Mouse (Mus musculus) liver, adult 2 months (tissue): ENCODE data around the gene Ptges3l. TPM values are rescaled to one million over a fixed set of nuclear protein-coding genes. Genes with fewer than 3 reads are reported as not detected.
A peak's percentile ranks its signal among the peaks of the same experiment; 100 is the strongest.
"Not testable (repeated sequence)": the region's sequence is repeated elsewhere in the genome, so short reads cannot be mapped to it uniquely, and the experiment has no call there.

Experiments
- DNase-seq: peaks from one replicate; pipeline ENCODE4 v3.0.0-alpha.2; 2011; ENCODE audit warnings: low read depth, low spot score; ENCODE audit errors: extremely low read depth
- H3K27ac ChIP-seq: fragments of 200-500 bp; replicated peaks from 2 replicates; pipeline ENCODE4 v1.5.1; 2012; ENCODE audit warnings: low read depth, mild to moderate bottlenecking, control low read depth, inconsistent platforms, low read length; ENCODE audit not compliant: insufficient read depth
- H3K27me3 ChIP-seq: fragments of 200-500 bp; 2 replicates; pipeline ENCODE4 v1.6.1; 2012; ENCODE audit warnings: mild to moderate bottlenecking, moderate library complexity, low read length, inconsistent platforms; ENCODE audit not compliant: control insufficient read depth, insufficient read depth
- H3K36me3 ChIP-seq: fragments of 200-500 bp; 2 replicates; pipeline ENCODE4 v1.6.1; 2012; ENCODE audit warnings: low read length, inconsistent platforms; ENCODE audit not compliant: control insufficient read depth, insufficient read depth
- H3K4me1 ChIP-seq: fragments of 200-500 bp; 2 replicates; pipeline ENCODE4 v1.6.1; 2011; ENCODE audit warnings: low read length; ENCODE audit not compliant: control insufficient read depth, insufficient read depth
- H3K4me3 ChIP-seq: fragments of 200-500 bp; 2 replicates; pipeline ENCODE4 v1.5.1; 2011; ENCODE audit warnings: low read depth, mild to moderate bottlenecking, control low read depth, low read length, moderate library complexity; ENCODE audit not compliant: insufficient read depth
- H3K79me2 ChIP-seq: fragments of 200-500 bp; 2 replicates; pipeline ENCODE4 v1.6.1; 2012; ENCODE audit warnings: inconsistent platforms, mild to moderate bottlenecking, low read length, moderate library complexity; ENCODE audit not compliant: control insufficient read depth, insufficient read depth
- H3K9ac ChIP-seq: fragments of 200-500 bp; 2 replicates; pipeline ENCODE4 v1.6.1; 2012; ENCODE audit warnings: low read depth, mild to moderate bottlenecking, control low read depth, inconsistent platforms, low read length
- CTCF ChIP-seq: fragments of 200-500 bp; IDR thresholded peaks from 2 replicates; pipeline ENCODE4 v1.5.1; 2011; ENCODE audit warnings: low read depth, low read length, control low read depth
- POLR2A ChIP-seq: fragments of 200-500 bp; IDR thresholded peaks from 2 replicates; pipeline ENCODE4 v1.6.1; 2011; ENCODE audit warnings: low read length, control low read depth; ENCODE audit not compliant: insufficient read depth; ENCODE audit errors: extremely low read depth
- WGBS: fragments of 180-500 bp; shearing (Covaris S2); methylation state at CpG from one replicate; pipeline ENCODE4 v1.1.7; 2018; 5-methylcytosine and 5-hydroxymethylcytosine counted together
- polyA plus RNA-seq: library from polyadenylated mRNA; depleted of rRNA; stranded (reverse); fragments of >200 nt; gene quantifications from 2 replicates; pipeline ENCODE4 v1.2.3, GENCODE M21; 2012; rRNA removed
- total RNA-seq: library from RNA; depleted of rRNA; stranded (reverse); fragments of >200 nt; gene quantifications from 2 replicates; pipeline ENCODE4 v1.2.3, GENCODE M21; 2014; rRNA removed

Ptges3l gene
- total and polyA plus RNA-seq, 2 experiments = 0.46 to 0.93 TPM

DNA sequence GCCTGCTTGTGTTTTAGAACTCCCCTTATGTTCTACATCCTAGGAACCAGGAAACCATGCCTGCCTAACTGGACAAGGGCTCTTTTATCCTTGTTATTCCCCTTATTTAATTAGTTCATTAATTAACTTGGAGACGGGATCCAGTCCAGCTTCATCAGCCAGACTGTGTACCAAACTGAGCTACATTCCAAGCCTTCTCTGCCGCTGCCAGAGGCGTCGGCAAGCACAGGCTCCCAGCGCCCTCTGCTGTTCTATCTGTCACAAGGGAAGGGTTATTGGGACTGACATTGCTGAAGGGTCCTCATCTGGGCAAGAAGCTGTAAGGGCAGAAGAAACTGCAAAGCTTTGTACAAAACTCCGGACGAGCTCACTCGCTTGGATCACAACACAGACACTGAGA is 30.0 kb downstream of the Ptges3l start:
- H3K4me3 ChIP-seq = no peak overlapping the region
- H3K4me1 ChIP-seq = peaks cover 10% of the 10 kb centered on the region
- no peak overlapping the region for H3K9ac ChIP-seq
- no peaks in the 10 kb centered on the region for H3K79me2 ChIP-seq
- no peaks in the 10 kb centered on the region for H3K27me3 ChIP-seq
- DNase-seq = peak; percentile 65
- no peak overlapping the region for H3K27ac ChIP-seq
- WGBS = 4% methylated on average over 8 of the region's 8 CpGs
- TF ChIP-seq CTCF = peak; percentile 97
- no peak for TF ChIP-seq POLR2A
- no peaks in the 10 kb centered on the region for H3K36me3 ChIP-seq

DNA sequence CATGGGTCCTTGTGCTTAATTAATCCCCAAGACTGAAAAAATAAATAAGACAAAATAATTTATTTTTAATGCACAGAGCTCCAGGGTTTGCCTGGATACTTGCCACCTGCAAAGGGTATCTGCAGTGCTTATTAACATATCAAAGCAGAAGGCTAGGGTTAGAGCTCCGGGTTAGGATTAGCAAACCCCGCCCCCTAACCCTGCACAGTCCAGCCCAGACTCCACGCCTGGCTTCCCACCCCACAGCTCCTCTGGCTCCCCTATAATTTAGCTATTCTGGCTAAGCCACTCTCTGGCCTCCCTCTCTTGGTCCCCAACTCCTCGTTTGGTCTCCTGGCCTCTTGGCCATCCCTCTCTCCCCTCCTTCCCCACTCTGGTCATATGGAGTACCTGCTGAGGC is 43.3 kb downstream of the Ptges3l start:
- no peaks in the 10 kb centered on the region for H3K4me1 ChIP-seq
- peaks cover 6% of the 10 kb centered on the region for H3K36me3 ChIP-seq
- no peaks in the 10 kb centered on the region for H3K79me2 ChIP-seq
- no peak overlapping the region for H3K4me3 ChIP-seq
- no peak for DNase-seq
- TF ChIP-seq POLR2A (no peak), CTCF (no peak)
- no peak overlapping the region for H3K27ac ChIP-seq
- H3K27me3 ChIP-seq = no peaks in the 10 kb centered on the region
- no peak overlapping the region for H3K9ac ChIP-seq
- WGBS = 55% methylated on average over 4 of the region's 4 CpGs

DNA sequence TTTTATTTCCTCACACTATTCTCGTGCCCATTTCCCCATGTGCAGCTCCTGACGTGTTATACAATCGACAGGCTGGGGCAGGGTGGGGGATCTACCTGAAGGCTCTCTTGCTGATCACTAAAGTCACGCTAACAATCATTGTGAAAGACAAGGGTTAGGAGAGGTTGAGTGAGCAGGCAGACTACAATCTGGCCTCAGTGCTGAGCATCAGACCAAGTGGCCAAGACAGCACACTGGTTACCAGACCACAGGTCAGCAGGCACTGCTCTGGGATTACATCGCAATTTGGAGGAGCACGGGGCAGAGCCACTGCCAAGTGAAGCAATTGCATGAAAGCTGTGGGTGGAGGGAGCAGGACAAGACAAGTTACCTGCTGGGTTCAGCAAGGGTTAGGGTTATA is 46.2 kb downstream of the Ptges3l start:
- peak; percentile 100 for DNase-seq
- Histone ChIP-seq H3K27ac (peak overlapping the region; percentile 38), H3K79me2 (no peaks in the 10 kb centered on the region)

DNA sequence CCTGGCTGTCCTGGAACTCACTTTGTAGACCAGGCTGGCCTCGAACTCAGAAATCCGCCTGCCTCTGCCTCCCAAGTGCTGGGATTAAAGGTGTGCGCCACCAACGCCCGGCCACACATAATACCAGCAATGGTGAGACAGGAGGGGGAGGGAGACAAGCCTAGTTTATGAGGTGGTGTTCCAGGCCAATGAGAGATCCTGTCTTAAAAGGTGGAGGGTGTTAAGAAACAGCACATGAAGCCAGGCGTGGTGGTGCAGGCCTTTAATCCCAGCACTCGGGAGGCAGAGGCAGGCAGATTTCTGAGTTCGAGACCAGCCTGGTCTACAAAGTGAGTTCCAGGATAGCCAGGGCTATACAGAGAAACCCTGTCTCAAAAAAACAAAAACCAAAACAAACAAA is 46.9 kb downstream of the Ptges3l start:
- WGBS = 37% methylated on average over 8 of the region's 8 CpGs
- not testable (repeated sequence) for H3K4me3 ChIP-seq, H3K27me3 ChIP-seq, H3K27ac ChIP-seq, H3K9ac ChIP-seq, H3K4me1 ChIP-seq, H3K79me2 ChIP-seq
- peak; percentile 94 for DNase-seq
- H3K36me3 ChIP-seq = peaks cover 36% of the 10 kb centered on the region

More for the DNA sequence above, 46.2 kb downstream of the Ptges3l start:
- TF ChIP-seq POLR2A (no peak), CTCF (no peak)
- WGBS = 27% methylated on average over 6 of the region's 6 CpGs
- no peak overlapping the region for H3K9ac ChIP-seq
- no peak overlapping the region for H3K4me3 ChIP-seq
- H3K36me3 ChIP-seq = peaks cover 33% of the 10 kb centered on the region
- H3K4me1 ChIP-seq = no peaks in the 10 kb centered on the region
- no peaks in the 10 kb centered on the region for H3K27me3 ChIP-seq

DNA sequence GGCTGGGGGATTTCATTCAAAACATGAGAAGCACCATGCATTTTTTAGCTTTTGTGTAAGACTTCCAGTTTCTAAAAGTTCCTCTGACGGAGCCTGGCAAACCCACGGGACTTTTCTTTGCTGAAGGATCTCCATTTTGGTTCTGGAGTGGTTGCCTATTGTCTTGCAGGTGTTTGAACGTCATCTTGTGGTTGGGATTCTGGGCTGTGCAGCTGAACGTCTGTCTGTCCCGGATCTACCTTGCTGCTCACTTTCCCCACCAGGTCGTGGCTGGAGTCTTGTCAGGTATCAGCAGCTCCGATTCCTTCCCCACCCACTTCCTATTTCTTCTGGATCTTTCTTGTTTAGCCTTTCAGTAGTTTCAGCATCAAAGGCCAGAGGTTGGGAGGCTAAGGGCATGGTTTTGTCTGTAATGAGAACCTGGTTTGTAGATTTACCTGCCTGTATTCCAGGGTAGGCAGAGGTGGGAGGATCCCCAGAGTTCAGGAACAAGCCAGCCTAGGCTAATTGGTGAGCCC is 50.7 kb downstream of the Ptges3l start:
- Histone ChIP-seq H3K4me3 (no peak overlapping the region), H3K36me3 (peaks cover 72% of the 10 kb centered on the region), H3K79me2 (no peaks in the 10 kb centered on the region), H3K4me1 (no peaks in the 10 kb centered on the region), H3K9ac (no peak overlapping the region), H3K27ac (no peak overlapping the region), H3K27me3 (no peaks in the 10 kb centered on the region)
- TF ChIP-seq CTCF (no peak), POLR2A (no peak)
- 48% methylated on average over 7 of the region's 7 CpGs for WGBS
- peak; percentile 63 for DNase-seq

DNA sequence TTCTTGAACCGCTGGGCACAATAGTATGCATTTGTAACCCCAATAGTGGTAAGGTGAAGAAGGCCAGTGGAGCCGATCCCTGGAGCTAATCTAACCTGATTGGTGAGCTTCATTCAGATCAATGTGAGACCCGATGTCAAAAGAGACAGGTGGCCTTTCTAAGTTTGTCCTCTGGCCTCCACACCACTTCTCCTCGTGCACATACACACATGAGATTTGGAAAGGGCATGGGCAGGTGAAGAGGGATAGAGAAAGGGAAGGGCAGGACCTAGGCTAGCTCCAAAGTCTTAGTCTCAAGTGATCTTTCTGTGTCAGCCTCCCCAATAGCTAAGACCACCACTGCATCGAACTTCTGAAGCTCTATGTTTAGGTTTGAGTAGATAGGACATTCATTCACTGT is 55.0 kb downstream of the Ptges3l start:
- Histone ChIP-seq H3K27ac (peak overlapping the region; percentile 55), H3K79me2 (no peaks in the 10 kb centered on the region), H3K4me3 (peak overlapping the region; percentile 62), H3K4me1 (peaks cover 4% of the 10 kb centered on the region; the same call in 1 of the 2 replicates), H3K36me3 (peaks cover 58% of the 10 kb centered on the region), H3K27me3 (no peaks in the 10 kb centered on the region), H3K9ac (peak overlapping the region; percentile 39)
- DNase-seq = peak; percentile 65
- TF ChIP-seq POLR2A (0 out of 2 replicates have a peak, but pooled peaks have one; percentile 3), CTCF (no peak)
- WGBS = 20% methylated on average over 5 of the region's 5 CpGs

Other genes starting within 250 kb of the Ptges3l start
- 0.13 TPM in 1 of 2 replicates, not detected in the other for gene Ccr10, start 249.9 kb downstream of the Ptges3l start, total RNA-seq
- 0.05 and 0.13 TPM in 2 replicates for gene Ccr10, start 249.9 kb downstream of the Ptges3l start, polyA plus RNA-seq
- 10.5 and 10.8 TPM in 2 replicates for gene Ezh1, start 198.9 kb downstream of the Ptges3l start, total RNA-seq
- gene Ezh1, start 198.9 kb downstream of the Ptges3l start, polyA plus RNA-seq = 7.5 and 9.2 TPM in 2 replicates
- 4.9 and 6.6 TPM in 2 replicates for gene Ramp2, start 179.3 kb downstream of the Ptges3l start, total RNA-seq
- gene Ramp2, start 179.3 kb downstream of the Ptges3l start, polyA plus RNA-seq = 16.4 and 22.5 TPM in 2 replicates
- gene Vps25, start 171.6 kb downstream of the Ptges3l start, total RNA-seq = 35.6 and 43.8 TPM in 2 replicates
- 109 and 122 TPM in 2 replicates for gene Vps25, start 171.6 kb downstream of the Ptges3l start, polyA plus RNA-seq
- gene Wnk4, start 164.8 kb downstream of the Ptges3l start, total RNA-seq = 0.37 and 0.40 TPM in 2 replicates
- 0.32 and 1.1 TPM in 2 replicates for gene Wnk4, start 164.8 kb downstream of the Ptges3l start, polyA plus RNA-seq
- not detected in 2 replicates for gene Cntd1, start 146.3 kb downstream of the Ptges3l start, total RNA-seq
- not detected in 2 replicates for gene Cntd1, start 146.3 kb downstream of the Ptges3l start, polyA plus RNA-seq
- gene Coa3, start 146.2 kb downstream of the Ptges3l start, total RNA-seq = 74.7 and 96.8 TPM in 2 replicates
- gene Coa3, start 146.2 kb downstream of the Ptges3l start, polyA plus RNA-seq = 289 and 376 TPM in 2 replicates
- 43.8 and 57.8 TPM in 2 replicates for gene Becn1, start 123.0 kb downstream of the Ptges3l start, total RNA-seq
- 43.1 and 50.8 TPM in 2 replicates for gene Becn1, start 123.0 kb downstream of the Ptges3l start, polyA plus RNA-seq
- 15.8 and 16.8 TPM in 2 replicates for gene Psme3, start 109.1 kb downstream of the Ptges3l start, total RNA-seq
- gene Psme3, start 109.1 kb downstream of the Ptges3l start, polyA plus RNA-seq = 34.5 and 37.9 TPM in 2 replicates
- 0.40 and 0.46 TPM in 2 replicates for gene Aoc2, start 100.3 kb downstream of the Ptges3l start, total RNA-seq
- 0.91 and 1.7 TPM in 2 replicates for gene Aoc2, start 100.3 kb downstream of the Ptges3l start, polyA plus RNA-seq
- gene Aoc3, start 94.7 kb downstream of the Ptges3l start, total RNA-seq = 0.13 and 0.18 TPM in 2 replicates
- 0.05 and 0.16 TPM in 2 replicates for gene Aoc3, start 94.7 kb downstream of the Ptges3l start, polyA plus RNA-seq
- 121 and 144 TPM in 2 replicates for gene G6pc, start 57.8 kb downstream of the Ptges3l start, total RNA-seq
- gene G6pc, start 57.8 kb downstream of the Ptges3l start, polyA plus RNA-seq = 115 and 146 TPM in 2 replicates
- gene Aarsd1, start 7.7 kb downstream of the Ptges3l start, total RNA-seq = 21.3 and 22.2 TPM in 2 replicates
- gene Aarsd1, start 7.7 kb downstream of the Ptges3l start, polyA plus RNA-seq = 18.6 and 19.8 TPM in 2 replicates
- gene Gm27029, start 537 bp downstream of the Ptges3l start, total RNA-seq = 0.20 and 0.65 TPM in 2 replicates
- gene Gm27029, start 537 bp downstream of the Ptges3l start, polyA plus RNA-seq = 0.10 and 0.37 TPM in 2 replicates
- 2.8 and 3.1 TPM in 2 replicates for gene Rundc1, start 248 bp downstream of the Ptges3l start, total RNA-seq
- gene Rundc1, start 248 bp downstream of the Ptges3l start, polyA plus RNA-seq = 8.6 and 8.9 TPM in 2 replicates
- gene Rpl27, start 17.0 kb upstream of the Ptges3l start, total RNA-seq = 236 and 259 TPM in 2 replicates
- gene Rpl27, start 17.0 kb upstream of the Ptges3l start, polyA plus RNA-seq = 193 and 230 TPM in 2 replicates
- gene Ifi35, start 23.1 kb upstream of the Ptges3l start, total RNA-seq = 24.6 and 37.1 TPM in 2 replicates
- gene Ifi35, start 23.1 kb upstream of the Ptges3l start, polyA plus RNA-seq = 33.8 and 43.6 TPM in 2 replicates
- 5.5 and 8.0 TPM in 2 replicates for gene Rnd2, start 39.7 kb upstream of the Ptges3l start, total RNA-seq
- gene Rnd2, start 39.7 kb upstream of the Ptges3l start, polyA plus RNA-seq = 18.9 and 22.3 TPM in 2 replicates
- 11.0 and 11.2 TPM in 2 replicates for gene Vat1, start 40.9 kb upstream of the Ptges3l start, total RNA-seq
- 30.4 and 33.4 TPM in 2 replicates for gene Vat1, start 40.9 kb upstream of the Ptges3l start, polyA plus RNA-seq
- 3.3 and 4.2 TPM in 2 replicates for gene Brca1, start 126.6 kb upstream of the Ptges3l start, total RNA-seq
- gene Brca1, start 126.6 kb upstream of the Ptges3l start, polyA plus RNA-seq = 0.18 and 0.22 TPM in 2 replicates
- 211 and 222 TPM in 2 replicates for gene Nbr1, start 126.8 kb upstream of the Ptges3l start, total RNA-seq
- gene Nbr1, start 126.8 kb upstream of the Ptges3l start, polyA plus RNA-seq = 114 and 141 TPM in 2 replicates
- gene Tmem106a, start 156.9 kb upstream of the Ptges3l start, total RNA-seq = 6.4 and 7.7 TPM in 2 replicates
- gene Tmem106a, start 156.9 kb upstream of the Ptges3l start, polyA plus RNA-seq = 15.2 and 23.1 TPM in 2 replicates
- not detected in 2 replicates for gene Gm11634, start 173.9 kb upstream of the Ptges3l start, total RNA-seq
- not detected in 2 replicates for gene Gm11634, start 173.9 kb upstream of the Ptges3l start, polyA plus RNA-seq
- 10.3 and 12.9 TPM in 2 replicates for gene Rdm1, start 201.9 kb upstream of the Ptges3l start, total RNA-seq
- gene Rdm1, start 201.9 kb upstream of the Ptges3l start, polyA plus RNA-seq = 12.1 and 12.4 TPM in 2 replicates
- gene Arl4d, start 240.2 kb upstream of the Ptges3l start, total RNA-seq = 55.4 and 87.9 TPM in 2 replicates
- 21.0 and 22.4 TPM in 2 replicates for gene Arl4d, start 240.2 kb upstream of the Ptges3l start, polyA plus RNA-seq